In the genomic region with DNA sequence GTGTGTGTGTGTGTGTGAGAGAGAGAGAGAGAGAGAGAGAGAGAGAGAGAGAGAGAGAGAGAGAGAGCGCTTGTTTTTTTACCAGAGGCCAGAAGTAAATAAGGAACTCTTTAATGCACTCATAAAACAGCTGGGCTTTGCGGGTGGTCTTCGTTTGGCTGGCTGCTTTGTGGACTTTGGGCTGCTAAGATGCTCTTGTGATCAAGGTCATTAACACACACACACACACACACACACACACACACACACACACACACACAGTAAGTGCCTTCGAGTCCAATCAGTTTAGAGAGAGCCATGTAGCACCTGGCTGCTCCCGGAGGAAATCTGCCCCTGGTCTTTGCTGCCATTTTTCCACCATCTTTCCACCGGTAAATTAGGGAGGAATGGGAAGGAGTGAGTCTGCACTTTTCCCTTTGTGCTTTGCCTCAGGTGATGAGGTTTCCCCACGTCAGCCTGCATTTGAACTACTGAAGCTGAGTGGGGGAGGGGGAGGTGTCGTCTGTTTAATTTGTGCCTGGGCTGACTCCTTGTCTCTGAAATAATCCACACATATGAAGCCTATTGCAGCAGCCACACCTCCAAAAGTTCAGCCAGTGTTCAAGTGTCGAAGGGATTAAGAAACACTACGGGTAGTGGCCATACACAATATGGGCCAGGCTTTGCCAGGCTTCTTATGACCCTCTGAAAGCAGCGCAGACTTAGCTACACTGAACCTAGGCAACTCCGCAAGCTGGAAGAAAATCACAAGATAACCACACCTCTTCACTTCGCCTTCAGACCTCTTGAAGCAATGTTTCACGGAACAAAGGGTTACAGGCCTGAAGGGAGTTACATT, we compare ENCODE assay signal across 10 mouse cellular contexts. TPM values are rescaled to one million over a fixed set of nuclear protein-coding genes. Genes with fewer than 3 reads are reported as not detected.
DNase-seq lines count a peak whose midpoint lies in the region; ATAC-seq lines count a peak whose summit lies in the region.
"Had no signal": no experiment of that assay in that cellular context is flagged by ENCODE, and none has a peak within 500 bp of the region (broad histone marks: within the 10 kb centered on the region; RNA-seq: fewer than 3 reads in every experiment).

No protein-coding gene starts in this region.

- 55% methylated on average over 13 of the region's 14 CpGs for WGBS in hindbrain, embryonic 15.5 days
- 79% methylated on average over 14 of the region's 14 CpGs for WGBS in hindbrain, embryonic 10.5 days
- WGBS in embryonic facial prominence, embryonic 14.5 days: 58% methylated on average over 14 of the region's 14 CpGs
- WGBS in midbrain, embryonic 13.5 days: 46% methylated on average over 13 of the region's 14 CpGs

- H3K4me2 ChIP-seq in hindbrain, embryonic 15.5 days: no peak overlapping the region
- H3K4me2 ChIP-seq in embryonic facial prominence, embryonic 14.5 days (ENCODE audit: low read depth, low read length): no peak overlapping the region
- no peak overlapping the region for H3K4me2 ChIP-seq in midbrain, embryonic 13.5 days (replicated peaks)
- H3K4me2 ChIP-seq: embryonic facial prominence, embryonic 13.5 days had no signal

- DNase-seq in hindbrain, embryonic 10.5 days (ENCODE audit: low spot score): no peak
- DNase-seq in embryonic facial prominence, embryonic 14.5 days (ENCODE audit: low spot score): peak; percentile 20
- DNase-seq in forelimb bud, embryonic 11.5 days (ENCODE audit: low read depth, low spot score): peak; percentile 72
- no peak for DNase-seq in cerebellum, adult 8-10 months
- DNase-seq in spleen, postnatal 14 days (ENCODE audit: low spot score in 2 of 2): no peak

- H3K36me3 ChIP-seq in hindbrain, embryonic 15.5 days: no peaks in the 10 kb centered on the region
- H3K36me3 ChIP-seq in hindbrain, embryonic 10.5 days: peaks cover 10% of the 10 kb centered on the region; the same call in 1 of the 2 replicates
- H3K36me3 ChIP-seq in embryonic facial prominence, embryonic 14.5 days (ENCODE audit: control insufficient read depth, insufficient read depth, low read length): no peaks in the 10 kb centered on the region
- H3K36me3 ChIP-seq in midbrain, embryonic 13.5 days: no peaks in the 10 kb centered on the region
- H3K36me3 ChIP-seq: G1E had no signal

- no peaks in the 10 kb centered on the region for H3K27me3 ChIP-seq in hindbrain, embryonic 15.5 days
- H3K27me3 ChIP-seq in hindbrain, embryonic 10.5 days (ENCODE audit: insufficient read depth, poor library complexity, severe bottlenecking): no peaks in the 10 kb centered on the region
- no peaks in the 10 kb centered on the region for H3K27me3 ChIP-seq in embryonic facial prominence, embryonic 14.5 days (replicated peaks; ENCODE audit: control insufficient read depth, insufficient read depth, low read length)
- no peaks in the 10 kb centered on the region for H3K27me3 ChIP-seq in midbrain, embryonic 13.5 days
- H3K27me3 ChIP-seq: embryonic facial prominence, embryonic 13.5 days had no signal

- H3K4me1 ChIP-seq in hindbrain, embryonic 15.5 days (replicated peaks): peaks cover 27% of the 10 kb centered on the region
- H3K4me1 ChIP-seq in hindbrain, embryonic 10.5 days (replicated peaks): peaks cover 14% of the 10 kb centered on the region; the same call in 1 of the 2 replicates
- H3K4me1 ChIP-seq in embryonic facial prominence, embryonic 14.5 days (ENCODE audit: control insufficient read depth, insufficient read depth, low read length): peaks cover 32% of the 10 kb centered on the region
- H3K4me1 ChIP-seq in midbrain, embryonic 13.5 days (replicated peaks): peaks cover 17% of the 10 kb centered on the region

- no peaks in the 10 kb centered on the region for H3K9me3 ChIP-seq in hindbrain, embryonic 15.5 days
- H3K9me3 ChIP-seq in hindbrain, embryonic 10.5 days: no peaks in the 10 kb centered on the region
- H3K9me3 ChIP-seq in embryonic facial prominence, embryonic 14.5 days (ENCODE audit: control insufficient read depth, low read length): no peaks in the 10 kb centered on the region
- H3K9me3 ChIP-seq in midbrain, embryonic 13.5 days: no peaks in the 10 kb centered on the region
- H3K9me3 ChIP-seq: embryonic facial prominence, embryonic 13.5 days had no signal

- H3K4me3 ChIP-seq in hindbrain, embryonic 15.5 days: no peak overlapping the region
- no peak overlapping the region for H3K4me3 ChIP-seq in hindbrain, embryonic 10.5 days
- no peak overlapping the region for H3K4me3 ChIP-seq in embryonic facial prominence, embryonic 14.5 days (ENCODE audit: low read depth, low read length)
- H3K4me3 ChIP-seq in midbrain, embryonic 13.5 days (replicated peaks): no peak overlapping the region
- H3K4me3 ChIP-seq: embryonic facial prominence, embryonic 13.5 days had no signal

- 0 out of 2 replicates have a peak, but pooled peaks have one; percentile 14 for ATAC-seq in hindbrain, embryonic 15.5 days (ENCODE audit: low FRiP score, low read depth)
- no peak for ATAC-seq in embryonic facial prominence, embryonic 14.5 days (ENCODE audit: low read depth)
- ATAC-seq in midbrain, embryonic 13.5 days: peak; percentile 61
- ATAC-seq: inflammation-experienced regulatory T-cells, adult 6 months had no signal

- H3K27ac ChIP-seq in hindbrain, embryonic 15.5 days (replicated peaks): 0 out of 2 replicates have a peak overlapping the region, but pooled peaks have one; percentile 1
- no peak overlapping the region for H3K27ac ChIP-seq in hindbrain, embryonic 10.5 days
- no peak overlapping the region for H3K27ac ChIP-seq in embryonic facial prominence, embryonic 14.5 days (replicated peaks; ENCODE audit: low read depth, low read length)
- no peak overlapping the region for H3K27ac ChIP-seq in midbrain, embryonic 13.5 days

- no peak overlapping the region for H3K9ac ChIP-seq in hindbrain, embryonic 15.5 days
- no peak overlapping the region for H3K9ac ChIP-seq in embryonic facial prominence, embryonic 14.5 days (ENCODE audit: low read depth, low read length)
- no peak overlapping the region for H3K9ac ChIP-seq in midbrain, embryonic 13.5 days (replicated peaks)
- H3K9ac ChIP-seq: embryonic facial prominence, embryonic 13.5 days had no signal

RNA-seq across cellular contexts. Expression of a gene that starts 16.7 kb away (rescaled TPM):
- not detected in 2 replicates for polyA plus RNA-seq in hindbrain, embryonic 15.5 days (2015; fragmentation: Nextera tagmentation; extraction: Ambion mirVana)
- 0.17 TPM in 1 of 2 replicates, not detected in the other for polyA plus RNA-seq in hindbrain, embryonic 10.5 days (2016; fragmentation: Nextera tagmentation; extraction: Ambion mirVana)
- not detected in 2 replicates for polyA plus RNA-seq in embryonic facial prominence, embryonic 14.5 days (2014; fragmentation: Nextera tagmentation; extraction: Ambion mirVana)
- polyA plus RNA-seq in midbrain, embryonic 13.5 days (2015; fragmentation: Nextera tagmentation; extraction: Ambion mirVana): not detected in 2 replicates
- polyA plus RNA-seq: embryonic facial prominence, embryonic 13.5 days; G1E; inflammation-experienced regulatory T-cells, adult 6 months had no signal

Comparison
In these comparisons a context has a peak if more than half of its experiments do, and no peak if none do; other contexts are left out.
1. DNase-seq: peak in embryonic facial prominence, embryonic 14.5 days (single experiment) and forelimb bud, embryonic 11.5 days (single experiment); none in hindbrain, embryonic 10.5 days (single experiment), cerebellum, adult 8-10 months (single experiment) and spleen, postnatal 14 days (0 of 2).